Mouse (Mus musculus): ENCODE results near the gene Dis3.
"Not testable (repeated sequence)": the region's sequence is repeated elsewhere in the genome, so short reads cannot be mapped to it uniquely, and the experiment has no call there.

Dis3 gene

DNA sequence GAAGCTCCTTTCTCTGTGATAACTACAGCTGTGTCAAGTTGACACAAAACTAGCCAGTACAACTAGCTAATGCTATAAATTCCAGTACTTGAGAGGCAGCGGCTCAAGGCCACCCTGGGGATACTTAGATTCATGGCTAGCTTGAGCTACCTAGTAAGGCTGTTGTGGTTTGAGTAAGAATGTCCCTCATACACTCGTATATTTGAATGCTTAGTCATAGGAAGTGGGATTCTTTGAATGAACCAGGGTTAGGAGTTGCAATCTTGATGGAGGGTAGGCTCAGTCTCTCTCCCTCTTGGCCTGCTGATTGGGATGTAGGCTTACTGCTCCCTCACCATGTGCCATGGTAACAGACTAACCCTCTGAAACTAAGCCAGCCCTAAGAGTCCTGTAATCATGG is 36.5 kb downstream of the Dis3 start:
- DNase-seq (ENCODE audit: extremely low spot score, low spot score), result no peak

DNA sequence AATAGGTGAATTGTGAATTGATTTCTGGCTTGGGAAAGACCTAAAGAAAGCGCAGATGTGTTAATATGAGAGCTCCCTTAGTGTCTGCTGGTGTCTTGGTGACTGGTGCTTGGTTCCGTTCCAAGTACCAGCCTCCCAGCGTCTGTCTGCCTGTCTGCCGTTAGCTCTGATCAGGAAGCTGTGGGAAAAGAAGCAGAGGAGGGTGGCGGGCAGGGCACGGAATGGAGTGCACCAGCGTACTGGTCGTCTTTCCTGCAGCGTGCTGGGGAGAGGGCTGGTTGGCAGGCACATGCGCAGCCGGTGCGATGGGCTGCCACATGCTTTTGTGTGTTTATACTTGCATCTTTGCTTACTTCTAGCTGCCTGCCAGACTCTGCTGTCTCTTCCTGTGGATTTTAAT is 39.0 kb downstream of the Dis3 start:
- DNase-seq (ENCODE audit: extremely low spot score, low spot score), result no peak

DNA sequence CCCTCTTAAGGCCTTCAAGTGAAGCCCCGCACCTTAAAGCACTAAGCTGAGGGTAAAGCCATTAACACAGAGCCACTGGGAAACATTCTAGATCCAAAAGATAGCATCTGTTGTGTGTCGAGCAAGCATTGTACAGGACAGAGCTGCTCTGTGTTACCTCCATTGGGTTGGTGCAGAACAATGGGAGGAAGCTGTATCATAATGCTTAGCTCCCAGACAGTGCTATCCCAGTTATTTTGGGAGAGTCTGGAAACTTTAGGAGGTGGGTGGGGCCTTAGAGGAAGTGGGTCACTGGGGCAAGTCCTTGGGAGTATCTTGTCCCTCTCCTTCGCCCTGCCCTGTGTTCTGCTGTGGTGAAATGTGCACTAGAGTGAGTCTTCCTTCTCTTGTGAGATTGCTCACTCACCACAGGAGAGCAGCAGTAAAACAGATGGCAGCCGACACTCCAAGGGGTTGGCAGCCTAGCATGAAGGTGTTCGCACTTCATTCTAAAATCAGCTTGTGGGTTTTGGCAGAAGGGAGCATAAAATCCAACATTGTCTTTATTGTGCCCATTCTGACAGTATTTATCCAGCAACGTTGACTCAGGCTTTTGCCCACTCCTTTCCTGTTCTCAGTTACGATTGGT is 40.5 kb downstream of the Dis3 start:
- no peak for DNase-seq (ENCODE audit: extremely low spot score, low spot score)

DNA sequence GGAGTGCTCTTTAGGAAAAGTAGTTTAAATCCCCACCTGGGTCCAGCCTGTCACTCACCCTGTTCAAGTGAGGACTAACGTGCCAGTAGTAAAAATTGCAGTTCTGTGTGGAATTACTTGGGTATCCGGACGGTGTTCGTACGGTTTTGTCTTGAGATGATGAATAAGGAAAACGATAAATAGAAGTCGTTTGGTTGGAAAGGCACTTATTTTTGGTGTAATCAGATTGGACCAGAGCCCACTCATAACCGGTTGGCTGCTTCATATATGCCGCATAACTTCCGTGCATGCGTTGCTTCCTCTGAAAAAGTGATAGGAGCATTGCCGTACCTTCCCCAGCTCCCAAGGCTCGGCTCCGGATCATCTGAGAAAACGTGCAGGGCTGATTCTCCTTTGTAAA is 52.8 kb downstream of the Dis3 start:
- no peak for DNase-seq (ENCODE audit: extremely low spot score, low spot score)

DNA sequence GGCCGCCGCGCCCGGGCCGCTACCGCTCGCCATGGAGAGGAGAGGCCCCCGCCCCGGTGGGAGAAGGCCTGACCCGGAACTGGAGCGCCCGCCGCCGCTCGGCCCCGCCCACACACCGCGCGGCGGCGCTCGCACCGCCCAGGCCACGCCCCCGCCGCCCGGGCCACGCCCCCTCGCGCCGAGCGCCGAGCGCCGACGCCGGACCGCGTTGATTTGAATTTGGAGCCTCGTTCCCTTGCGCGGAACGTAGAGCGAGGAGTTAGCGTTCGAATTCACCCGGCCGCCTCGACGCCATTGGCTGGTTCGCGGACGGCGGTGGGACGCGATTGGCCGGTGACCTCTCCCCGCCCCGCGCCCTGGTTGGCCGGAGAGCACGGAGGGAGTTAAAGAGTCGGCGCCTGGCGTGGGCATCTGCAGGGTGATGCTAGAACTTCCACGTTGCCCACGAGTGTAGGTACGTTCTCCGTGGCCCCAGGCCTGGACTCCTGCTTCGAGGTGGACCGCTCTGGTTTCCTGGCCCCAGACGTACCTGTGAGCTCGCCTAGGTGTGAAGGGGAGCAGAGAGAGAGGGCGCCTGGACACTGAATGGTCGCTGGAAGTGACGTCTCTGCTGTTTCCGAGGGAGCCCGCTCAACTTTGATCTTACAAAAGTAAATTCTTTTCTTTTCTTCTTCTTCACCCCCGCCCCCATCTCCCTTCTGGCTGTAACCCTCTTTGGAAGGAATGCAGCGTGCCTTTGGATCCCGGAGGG is 53.4 kb downstream of the Dis3 start, which contains the start of the genes Mzt1 and Bora:
Gene Mzt1 (minus strand): TSS at position 104 of the 751 bp plus-strand sequence.
Gene Bora (plus strand): TSS at position 192 of the 751 bp plus-strand sequence.
- peak; percentile 95 for DNase-seq (ENCODE audit: extremely low spot score, low spot score)

DNA sequence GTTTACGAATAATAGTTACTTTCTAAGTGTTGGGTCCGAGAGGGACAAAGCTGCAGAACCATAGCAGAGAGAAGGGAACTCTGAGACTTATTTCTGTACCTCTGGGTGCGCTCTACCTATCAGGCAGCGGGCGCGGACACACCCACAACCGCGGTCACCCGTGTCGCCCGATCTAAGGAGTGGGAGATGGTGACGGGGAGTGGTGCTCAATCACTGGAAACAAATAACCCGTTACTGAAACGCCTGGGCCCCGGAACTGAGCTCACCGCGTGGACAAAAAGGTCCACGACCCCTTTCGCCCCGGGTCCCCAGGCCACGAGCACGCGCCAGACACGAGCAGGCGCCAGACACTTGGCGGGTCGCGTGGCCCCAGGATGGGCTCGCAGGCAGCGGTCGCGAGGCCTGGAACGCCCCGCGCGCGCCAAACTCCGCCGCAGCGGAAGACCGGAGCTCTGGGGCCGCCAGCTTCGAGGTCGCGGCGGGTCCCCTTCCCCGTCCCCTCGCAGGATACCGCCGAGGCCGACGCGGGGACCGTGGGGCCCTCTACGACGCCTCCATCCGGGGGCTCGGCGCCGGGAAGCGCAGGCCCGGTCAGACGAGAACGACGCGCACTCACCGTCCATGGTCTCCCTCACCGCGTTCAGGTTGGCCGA is 54.1 kb downstream of the Dis3 start:
- DNase-seq (ENCODE audit: extremely low spot score, low spot score), result peak; percentile 47

DNA sequence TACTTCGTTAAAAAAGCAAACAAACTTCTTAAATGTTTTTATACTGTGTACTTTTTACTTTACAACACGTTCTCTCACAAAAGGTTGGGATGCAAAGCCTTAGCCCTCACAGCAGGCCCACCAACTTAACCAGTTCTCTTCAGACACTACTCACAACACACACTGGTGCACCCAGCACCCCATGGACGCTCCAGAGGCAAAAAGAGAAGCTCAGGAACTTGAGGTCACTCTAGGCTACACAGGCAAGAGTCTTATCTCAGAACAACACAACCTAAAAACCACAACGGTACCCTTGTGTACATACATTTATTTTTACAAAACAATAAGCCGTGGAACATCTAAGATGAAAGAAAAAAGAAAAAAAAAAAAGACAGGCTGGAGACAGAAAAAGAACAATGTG is 54.9 kb downstream of the Dis3 start:
- no peak for DNase-seq (ENCODE audit: extremely low spot score, low spot score)

DNA sequence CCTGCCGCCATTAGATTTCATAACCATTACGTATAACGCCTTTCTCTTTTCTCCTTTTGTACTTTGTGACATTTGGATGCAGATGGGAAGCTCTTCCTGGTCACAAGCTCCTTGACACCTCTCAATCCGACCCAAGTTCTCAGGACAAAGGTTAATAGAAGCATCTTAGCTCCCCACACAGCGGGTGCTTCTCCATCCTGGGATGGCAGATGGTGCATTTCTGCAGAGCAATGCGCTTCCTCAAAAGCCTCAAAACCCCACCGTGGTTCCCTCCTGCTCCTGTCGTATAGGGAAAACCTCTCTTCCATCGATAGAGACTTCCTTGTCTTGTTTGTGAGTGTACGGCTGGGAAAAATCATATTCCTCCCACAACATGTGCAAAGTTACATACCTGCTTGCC is 55.5 kb downstream of the Dis3 start:
- DNase-seq (ENCODE audit: extremely low spot score, low spot score), result no peak

DNA sequence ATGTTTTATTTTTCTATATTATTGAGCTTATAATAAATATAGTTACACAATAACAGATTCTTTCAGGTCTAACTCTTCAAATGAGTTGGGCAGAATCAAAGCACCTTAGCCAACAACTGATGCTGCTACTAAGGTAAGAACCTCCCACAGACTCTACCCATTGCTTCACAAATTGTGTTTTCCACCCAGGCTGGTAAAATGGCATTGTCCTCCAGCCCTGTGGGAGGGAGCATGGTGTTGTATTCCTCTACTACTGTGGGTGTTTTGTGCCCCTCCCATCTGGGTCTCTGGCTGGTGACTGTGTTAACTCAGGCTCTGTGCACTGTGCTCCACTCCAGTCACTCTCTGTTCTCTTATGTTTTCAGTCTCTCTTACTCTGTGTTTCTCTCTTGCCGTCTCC is 56.1 kb downstream of the Dis3 start:
- no peak for DNase-seq (ENCODE audit: extremely low spot score, low spot score)

DNA sequence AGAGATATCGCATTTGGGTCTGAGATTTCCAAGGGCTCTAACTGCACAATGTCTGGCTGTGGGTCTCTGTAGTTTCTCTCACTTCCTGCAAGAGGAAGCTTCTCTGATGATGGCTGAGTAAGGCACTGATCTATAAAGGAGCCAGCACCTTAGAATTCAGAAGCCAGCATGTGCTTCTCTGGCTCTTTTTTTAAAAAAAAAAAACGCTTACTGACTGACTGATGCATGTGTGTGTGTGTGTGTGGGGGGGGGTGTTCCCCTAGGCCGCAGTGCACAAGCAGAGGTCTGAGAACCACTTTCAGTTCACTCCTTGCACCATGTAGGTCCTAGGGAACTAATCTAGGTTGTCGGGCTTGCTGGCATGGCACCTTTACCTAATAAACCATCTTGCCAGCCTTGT is 58.2 kb downstream of the Dis3 start:
- no peak for DNase-seq (ENCODE audit: extremely low spot score, low spot score)

DNA sequence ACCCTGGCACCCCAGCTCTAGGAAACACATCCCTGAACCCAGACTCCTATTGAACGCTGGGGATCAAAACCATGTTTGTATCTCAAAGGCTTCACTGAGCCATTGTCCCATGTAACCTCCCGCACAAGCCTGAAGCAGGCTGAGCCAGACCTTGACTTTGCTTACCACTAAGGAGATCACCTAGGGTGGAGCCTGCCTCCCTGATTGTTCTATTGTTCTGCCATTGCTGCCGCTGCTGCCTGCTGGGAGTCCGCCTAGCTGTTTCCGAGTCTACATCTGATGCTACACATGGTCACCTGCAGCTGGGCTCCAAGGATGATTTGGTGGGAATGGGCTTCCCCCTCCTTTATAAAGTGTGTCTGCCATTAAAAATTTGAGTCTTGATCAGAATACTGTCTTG is 60.3 kb downstream of the Dis3 start:
- not testable (repeated sequence) for DNase-seq (ENCODE audit: extremely low spot score, low spot score)

DNA sequence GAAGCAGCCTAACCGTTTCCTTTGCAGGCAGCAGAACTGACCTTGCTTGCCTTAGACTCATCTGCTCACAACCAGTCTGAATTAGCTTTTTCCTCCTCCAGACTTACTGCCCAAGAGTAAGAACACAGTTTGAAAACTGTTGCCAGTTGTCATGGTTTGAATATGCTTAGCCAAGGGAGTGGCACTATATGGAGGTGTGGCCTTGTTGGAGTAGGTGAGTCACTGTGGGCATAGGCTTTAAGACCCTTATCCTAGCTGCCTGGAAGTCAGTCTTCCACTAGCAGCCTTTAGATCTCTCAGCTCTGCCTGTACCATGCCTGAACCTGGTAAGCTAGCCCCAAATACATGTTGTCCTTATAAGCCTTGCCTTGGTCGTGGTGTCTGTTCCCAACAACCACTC is 61.9 kb downstream of the Dis3 start:
- no peak for DNase-seq (ENCODE audit: extremely low spot score, low spot score)

DNA sequence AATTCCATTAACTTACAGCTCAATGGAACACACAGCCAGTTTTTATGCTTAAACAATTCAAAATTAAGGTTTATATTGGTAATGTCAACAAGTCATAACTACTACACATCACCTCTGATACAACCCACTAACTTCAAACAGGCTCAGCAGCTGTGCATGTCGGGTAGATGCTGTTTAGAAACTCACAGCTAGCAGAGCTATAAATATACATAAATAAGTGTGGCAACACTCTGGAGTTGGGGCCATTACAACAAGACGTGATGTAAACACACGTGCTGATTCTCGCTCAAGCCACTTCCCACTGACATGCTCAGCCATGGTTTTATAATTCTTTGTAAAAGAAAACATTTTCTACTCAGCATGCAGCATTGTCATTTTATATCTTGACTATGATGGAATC is 63.5 kb downstream of the Dis3 start:
- DNase-seq (ENCODE audit: extremely low spot score, low spot score), result no peak

DNA sequence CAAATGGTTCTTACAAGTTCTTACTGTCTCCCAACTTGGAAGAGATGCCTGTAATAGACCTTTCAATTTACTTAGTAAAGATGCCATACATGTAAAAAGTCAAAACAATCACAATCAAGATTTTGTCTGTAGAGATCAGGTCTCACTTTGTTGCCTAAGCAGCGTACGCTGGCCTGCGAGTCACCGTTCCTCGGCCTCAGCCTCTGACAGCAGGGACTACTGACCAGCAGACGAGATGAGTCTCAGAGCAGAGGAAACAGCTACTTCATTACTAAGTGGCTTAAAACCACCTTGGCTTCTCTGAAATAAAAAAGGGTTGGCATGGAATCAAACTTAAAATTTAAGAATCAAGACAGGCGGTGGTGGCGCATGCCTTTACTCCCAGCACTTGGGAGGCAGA is 64.7 kb downstream of the Dis3 start:
- not testable (repeated sequence) for DNase-seq (ENCODE audit: extremely low spot score, low spot score)

DNA sequence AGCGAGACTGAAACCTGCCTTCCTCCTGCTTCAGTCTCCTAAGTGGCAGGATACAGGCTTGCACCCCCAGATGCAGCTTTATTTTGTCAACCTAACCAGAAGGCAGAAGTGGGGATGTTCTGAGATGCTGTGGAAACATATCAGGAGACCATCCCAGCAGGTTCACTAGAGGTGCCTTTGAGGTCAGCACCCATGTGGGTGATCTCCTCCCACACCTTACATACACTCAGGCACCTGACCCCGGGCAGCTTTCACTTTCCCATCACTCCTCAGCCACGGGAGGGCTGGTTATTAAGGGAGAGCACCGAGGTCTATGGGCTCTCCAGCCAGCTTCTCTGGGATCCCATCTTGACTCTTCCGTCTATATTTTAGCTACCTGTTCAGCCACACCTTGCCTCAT is 67.0 kb downstream of the Dis3 start:
- DNase-seq (ENCODE audit: extremely low spot score, low spot score), result no peak

DNA sequence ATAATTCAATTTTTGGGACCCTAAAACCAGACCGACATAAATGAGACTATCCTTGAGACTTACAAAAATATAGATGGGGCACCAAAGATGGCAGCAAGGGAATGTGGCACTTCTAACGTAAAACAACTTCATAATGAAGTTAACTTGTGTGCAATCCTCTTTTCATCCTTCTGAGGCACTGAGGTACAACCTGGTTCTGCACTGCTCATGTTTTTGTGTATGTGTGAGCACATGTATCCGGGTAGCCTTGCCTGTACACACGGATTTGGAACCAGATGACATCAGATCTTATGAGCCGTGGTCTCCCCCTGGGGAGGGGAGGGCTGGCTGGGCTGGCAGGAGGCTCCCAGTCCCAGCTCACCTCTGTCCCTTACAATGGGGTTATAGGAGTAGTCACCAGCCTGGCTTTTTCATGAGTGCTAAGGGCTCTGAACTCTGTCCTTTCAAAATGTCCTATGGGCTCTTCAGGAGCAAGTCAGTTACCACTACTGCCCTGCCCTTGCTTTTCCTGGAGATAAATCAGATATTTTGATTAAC is 68.2 kb downstream of the Dis3 start:
- no peak for DNase-seq (ENCODE audit: extremely low spot score, low spot score)

DNA sequence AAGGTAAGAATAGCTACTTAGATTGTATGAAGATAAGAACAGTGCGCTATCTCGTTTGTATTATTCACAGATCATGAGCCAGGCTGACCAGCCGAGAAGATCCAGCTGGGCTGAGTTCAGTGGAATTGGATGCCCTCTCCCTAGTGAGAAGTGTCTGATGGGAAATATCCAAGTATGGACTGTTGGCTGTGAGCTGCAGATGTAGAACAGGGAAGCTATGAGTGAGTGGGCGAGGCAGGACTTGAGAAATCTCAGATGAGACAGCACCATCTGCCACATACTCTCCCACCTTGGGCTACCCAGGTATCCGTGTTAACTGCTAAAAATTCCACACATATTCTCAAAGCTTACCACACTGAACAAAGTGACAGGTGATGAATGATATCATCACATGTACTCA is 69.6 kb downstream of the Dis3 start:
- no peak for DNase-seq (ENCODE audit: extremely low spot score, low spot score)
